Mouse (Mus musculus) layer of hippocampus, postnatal 25 days (tissue): ENCODE measurements at regions not wholly inside any gene's neighbourhood (a gene's known extent, or its start where the extent isn't known, plus 50 kb on each side); places are given as distances from the start of the nearest gene placed in this dataset.

Experiments used
- DNase-seq, 2 experiments: peaks; one replicate each; pipeline ENCODE4 v3.0.0; 2022; ENCODE audit warnings: mixed read lengths in 2 of 2, low spot score in 1 of 2; ENCODE audit errors: extremely low spot score in 1 of 2

DNA sequence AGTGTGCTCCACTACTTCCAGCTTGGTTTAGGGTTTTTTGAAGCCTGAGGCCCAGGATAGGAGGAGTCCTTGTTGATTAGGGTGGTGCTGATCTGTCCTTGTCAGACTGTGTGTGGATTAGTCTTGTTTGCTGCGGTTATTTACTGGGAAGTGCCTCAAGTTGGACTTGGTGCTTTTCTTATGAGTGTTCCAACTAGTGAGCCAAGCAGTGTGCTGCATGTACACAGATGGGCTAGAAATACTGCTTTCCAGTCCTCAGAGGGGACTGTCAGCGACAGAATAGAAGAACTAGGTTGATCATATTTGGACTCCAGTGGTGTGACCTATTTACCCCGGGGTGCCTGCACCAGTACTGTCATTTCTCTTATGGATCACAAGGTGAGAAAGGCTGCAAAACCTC is 69.1 kb upstream of the Arhgap32 start:
- DNase-seq = no peak

DNA sequence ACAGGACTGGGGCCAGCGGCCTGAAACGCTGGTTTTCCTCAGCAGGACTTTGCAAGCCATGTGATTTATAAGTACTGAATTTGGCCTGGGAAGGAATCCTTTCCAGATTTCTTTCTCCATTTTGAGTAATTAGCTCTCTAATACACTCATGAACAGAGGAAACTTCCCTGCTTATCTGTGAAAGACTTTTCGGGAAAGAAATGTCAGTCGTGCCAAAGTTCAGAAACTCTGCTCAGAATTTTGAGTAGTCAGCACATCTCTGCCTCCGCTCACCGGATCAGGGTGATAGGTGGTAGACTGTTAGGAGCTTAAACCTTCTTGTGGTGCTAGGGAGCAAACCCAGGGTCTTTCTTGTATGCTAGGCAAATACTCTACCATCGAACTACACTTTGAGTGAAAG is 67.0 kb upstream of the Arhgap32 start:
- DNase-seq = no peak

GRCm38 (mm10) chr9:32049546-32049945 is 66.4 kb upstream of the Arhgap32 start:
- DNase-seq = no peak

DNA sequence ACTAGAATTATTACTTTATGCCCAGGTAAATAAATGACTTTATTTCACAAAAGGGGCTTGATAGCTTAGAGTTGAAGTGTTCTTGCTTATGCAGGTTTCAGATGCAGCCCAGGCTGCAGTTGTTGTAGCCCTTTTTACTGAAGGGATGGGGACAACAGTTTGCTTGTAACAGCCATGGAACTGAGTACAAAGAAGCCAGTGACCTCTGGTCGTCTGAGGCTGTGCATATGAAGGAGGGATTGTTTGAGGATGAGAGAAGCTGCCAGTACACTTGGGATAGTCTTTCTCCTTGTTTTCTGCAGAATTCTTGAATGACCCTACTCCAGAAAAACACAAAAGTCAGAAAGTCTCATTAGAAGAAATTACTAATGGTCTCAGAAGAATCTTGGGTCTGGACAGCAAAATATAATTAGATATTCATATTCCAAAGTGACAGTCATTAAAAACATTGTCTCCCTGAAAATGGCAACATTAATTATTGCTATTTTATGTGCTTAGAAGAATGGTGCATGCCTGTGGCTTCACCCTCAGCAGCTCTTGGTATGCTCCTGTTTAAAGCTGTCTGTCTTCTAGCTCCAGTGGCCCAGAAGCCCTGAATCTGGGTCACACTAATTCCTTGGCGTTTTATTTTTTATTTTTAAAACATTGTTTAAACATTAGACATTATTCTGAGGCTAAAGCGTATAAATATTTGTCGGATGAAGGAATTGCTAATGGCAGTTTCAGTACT is 61.9 kb upstream of the Arhgap32 start:
- DNase-seq = no peak

GRCm38 (mm10) chr9:32057427-32058115 is 58.4 kb upstream of the Arhgap32 start:
- no peak for DNase-seq

GRCm38 (mm10) chr9:32062740-32063139 is 53.2 kb upstream of the Arhgap32 start:
- DNase-seq = no peak

DNA sequence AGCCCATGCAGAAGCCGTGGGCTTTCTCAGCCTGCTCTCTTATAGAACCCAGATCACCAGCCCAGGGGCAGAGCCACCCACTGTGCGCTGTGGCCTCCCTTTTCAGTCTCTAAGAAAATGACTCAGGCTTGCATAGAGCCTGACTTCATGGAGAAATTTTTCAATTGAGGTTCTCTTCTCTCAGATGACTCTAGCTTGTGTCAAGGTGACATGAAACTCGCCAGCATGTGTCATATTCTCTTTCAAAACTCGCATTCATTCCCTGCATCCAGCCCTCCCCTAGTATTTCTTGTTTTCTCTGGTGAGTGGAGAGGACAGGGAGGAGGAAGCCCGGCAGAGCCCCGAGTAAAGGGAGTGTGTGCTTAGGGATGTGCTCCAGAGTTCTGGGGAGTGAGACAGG is 52.4 kb upstream of the Arhgap32 start:
- no peak for DNase-seq

DNA sequence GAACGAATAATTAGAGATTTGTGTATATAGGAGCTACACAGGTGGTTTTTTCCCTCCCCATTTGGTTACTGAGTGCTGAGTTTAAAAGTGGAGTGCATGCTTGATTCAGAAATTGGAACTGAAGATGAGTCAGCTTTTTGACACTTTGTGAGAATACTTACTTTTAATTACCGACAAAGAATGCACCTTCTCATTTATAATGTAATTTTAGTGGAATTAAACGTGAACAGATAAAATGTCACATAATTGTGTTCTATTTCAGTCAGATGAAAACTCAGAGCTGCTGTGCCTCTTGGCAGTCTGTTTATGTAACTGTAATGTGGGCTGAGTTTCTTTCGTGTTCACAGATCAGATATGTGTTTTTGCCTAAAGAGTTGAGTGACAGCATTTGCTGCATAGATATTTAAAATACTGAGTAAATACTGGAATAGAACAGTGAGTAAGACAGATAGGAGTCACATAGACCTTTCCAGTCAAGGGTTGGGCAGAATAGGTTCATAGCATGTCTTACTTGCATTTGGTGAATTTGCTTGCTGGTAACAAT is 51.9 kb upstream of the Arhgap32 start:
- no peak for DNase-seq
